Mouse (Mus musculus): ENCODE measurements around the gene Pabpc4. TPM values are rescaled to one million over a fixed set of nuclear protein-coding genes. Genes with fewer than 3 reads are reported as not detected.

Pabpc4 gene
- polyA plus RNA-seq, 1 experiment: 175 TPM

- H3K27me3 ChIP-seq (ENCODE audit: control insufficient read depth, insufficient read depth, insufficient read length): no peaks in the 10 kb centered on the region
- no peaks in the 10 kb centered on the region for H3K36me3 ChIP-seq (ENCODE audit: control insufficient read depth, insufficient read depth)
- no peaks in the 10 kb centered on the region for H3K79me2 ChIP-seq (ENCODE audit: control insufficient read depth, insufficient read depth)
- no peak for TF ChIP-seq CEBPB (IDR thresholded peaks at IDR 0.05; ENCODE audit: low read depth)
- peak; percentile 4 for TF ChIP-seq CTCF (IDR thresholded peaks at IDR 0.05; ENCODE audit: control insufficient read depth, insufficient read depth, insufficient read length)
- no peak for TF ChIP-seq MAX (IDR thresholded peaks at IDR 0.05)
- no peak for TF ChIP-seq MYOD1 (IDR thresholded peaks at IDR 0.05; ENCODE audit: control insufficient read depth, insufficient read length, low read depth)
- TF ChIP-seq USF1 (IDR thresholded peaks at IDR 0.05; ENCODE audit: low read depth): no peak
- H3ac ChIP-seq (ENCODE audit: control insufficient read depth, insufficient read length, low read depth): no peak overlapping the region
- no peaks in the 10 kb centered on the region for H3K79me3 ChIP-seq (ENCODE audit: low read depth)
- no peak overlapping the region for H3K4me3 ChIP-seq (ENCODE audit: insufficient read depth, poor library complexity, severe bottlenecking)
Observed at GRCm38 (mm10) chr4:123335796-123336585, 73.8 kb downstream of the Pabpc4 start.

GRCm38 (mm10) chr4:123337693-123338092 is 75.5 kb downstream of the Pabpc4 start:
- Histone ChIP-seq H3K36me3 (ENCODE audit: control insufficient read depth, insufficient read depth) (no peaks in the 10 kb centered on the region), H3K79me2 (ENCODE audit: control insufficient read depth, insufficient read depth) (no peaks in the 10 kb centered on the region), H3K4me3 (ENCODE audit: insufficient read depth, poor library complexity, severe bottlenecking) (no peak overlapping the region), H3K79me3 (ENCODE audit: low read depth) (no peaks in the 10 kb centered on the region), H3K27me3 (ENCODE audit: control insufficient read depth, insufficient read depth, insufficient read length) (no peaks in the 10 kb centered on the region), H3ac (ENCODE audit: control insufficient read depth, insufficient read length, low read depth) (no peak overlapping the region)
- no peak for TF ChIP-seq MYOG (IDR thresholded peaks at IDR 0.05; ENCODE audit: control insufficient read depth, extremely low read depth, insufficient read length)
- no peak for TF ChIP-seq MYOD1 (IDR thresholded peaks at IDR 0.05; ENCODE audit: control insufficient read depth, insufficient read length, low read depth)
- no peak for TF ChIP-seq CTCF (IDR thresholded peaks at IDR 0.05; ENCODE audit: control insufficient read depth, insufficient read depth, insufficient read length)
- TF ChIP-seq FOSL1 (IDR thresholded peaks at IDR 0.05; ENCODE audit: insufficient read depth, low read length, poor library complexity, severe bottlenecking): no peak
- no peak for TF ChIP-seq MAX (IDR thresholded peaks at IDR 0.05)
- TF ChIP-seq USF1 (IDR thresholded peaks at IDR 0.05; ENCODE audit: low read depth): no peak
- no peak for TF ChIP-seq CEBPB (IDR thresholded peaks at IDR 0.05; ENCODE audit: low read depth)

GRCm38 (mm10) chr4:123340232-123340631 is 78.1 kb downstream of the Pabpc4 start:
- TF ChIP-seq CEBPB (IDR thresholded peaks at IDR 0.05; ENCODE audit: low read depth) (peak; percentile 27), MYOG (IDR thresholded peaks at IDR 0.05; ENCODE audit: control insufficient read depth, extremely low read depth, insufficient read length) (no peak)
- Histone ChIP-seq H3K79me2 (ENCODE audit: control insufficient read depth, insufficient read depth) (no peaks in the 10 kb centered on the region), H3K36me3 (ENCODE audit: control insufficient read depth, insufficient read depth) (no peaks in the 10 kb centered on the region), H3ac (ENCODE audit: control insufficient read depth, insufficient read length, low read depth) (no peak overlapping the region), H3K79me3 (ENCODE audit: low read depth) (no peaks in the 10 kb centered on the region), H3K27me3 (ENCODE audit: control insufficient read depth, insufficient read depth, insufficient read length) (no peaks in the 10 kb centered on the region), H3K4me3 (ENCODE audit: insufficient read depth, poor library complexity, severe bottlenecking) (no peak overlapping the region)

GRCm38 (mm10) chr4:123342091-123342641 is 80.0 kb downstream of the Pabpc4 start:
- H3K27me3 ChIP-seq (ENCODE audit: control insufficient read depth, insufficient read depth, insufficient read length): no peaks in the 10 kb centered on the region
- H3K4me3 ChIP-seq (ENCODE audit: insufficient read depth, poor library complexity, severe bottlenecking): no peak overlapping the region
- no peaks in the 10 kb centered on the region for H3K79me2 ChIP-seq (ENCODE audit: control insufficient read depth, insufficient read depth)
- no peak overlapping the region for H3ac ChIP-seq (ENCODE audit: control insufficient read depth, insufficient read length, low read depth)
- TF ChIP-seq MYOD1 (IDR thresholded peaks at IDR 0.05; ENCODE audit: control insufficient read depth, insufficient read length, low read depth) (no peak), CEBPB (IDR thresholded peaks at IDR 0.05; ENCODE audit: low read depth) (no peak), MAX (IDR thresholded peaks at IDR 0.05) (no peak), CTCF (IDR thresholded peaks at IDR 0.05; ENCODE audit: control insufficient read depth, insufficient read depth, insufficient read length) (no peak), FOSL1 (IDR thresholded peaks at IDR 0.05; ENCODE audit: insufficient read depth, low read length, poor library complexity, severe bottlenecking) (no peak), USF1 (IDR thresholded peaks at IDR 0.05; ENCODE audit: low read depth) (no peak), MYOG (IDR thresholded peaks at IDR 0.05; ENCODE audit: control insufficient read depth, extremely low read depth, insufficient read length) (no peak)
- no peaks in the 10 kb centered on the region for H3K79me3 ChIP-seq (ENCODE audit: low read depth)
- H3K36me3 ChIP-seq (ENCODE audit: control insufficient read depth, insufficient read depth): no peaks in the 10 kb centered on the region

- Histone ChIP-seq H3K36me3 (ENCODE audit: control insufficient read depth, insufficient read depth) (no peaks in the 10 kb centered on the region), H3K4me3 (ENCODE audit: insufficient read depth, poor library complexity, severe bottlenecking) (no peak within 1 kb of the TSS), H3ac (ENCODE audit: control insufficient read depth, insufficient read length, low read depth) (peak within 1 kb of the TSS; percentile 62), H3K27me3 (ENCODE audit: control insufficient read depth, insufficient read depth, insufficient read length) (no peaks in the 10 kb centered on the region), H3K79me2 (ENCODE audit: control insufficient read depth, insufficient read depth) (no peaks in the 10 kb centered on the region), H3K79me3 (ENCODE audit: low read depth) (no peaks in the 10 kb centered on the region)
- TF ChIP-seq MYOG (IDR thresholded peaks at IDR 0.05; ENCODE audit: control insufficient read depth, extremely low read depth, insufficient read length): no peak
- TF ChIP-seq MYOD1 (IDR thresholded peaks at IDR 0.05; ENCODE audit: control insufficient read depth, insufficient read length, low read depth): peak; percentile 44
Observed at GRCm38 (mm10) chr4:123342642-123343470, 80.7 kb downstream of the Pabpc4 start, which contains the start of gene Bmp8a. Gene Bmp8a (minus strand): TSS chr4:123343252.

Measured in C2C12 (cell line).